Mouse (Mus musculus): Measurements from ENCODE around the gene Lrig3. TPM values are rescaled to one million over a fixed set of nuclear protein-coding genes. Genes with fewer than 3 reads are reported as not detected.

The Lrig3 gene
- polyA plus RNA-seq, 1 experiment = 8.0 TPM

DNA sequence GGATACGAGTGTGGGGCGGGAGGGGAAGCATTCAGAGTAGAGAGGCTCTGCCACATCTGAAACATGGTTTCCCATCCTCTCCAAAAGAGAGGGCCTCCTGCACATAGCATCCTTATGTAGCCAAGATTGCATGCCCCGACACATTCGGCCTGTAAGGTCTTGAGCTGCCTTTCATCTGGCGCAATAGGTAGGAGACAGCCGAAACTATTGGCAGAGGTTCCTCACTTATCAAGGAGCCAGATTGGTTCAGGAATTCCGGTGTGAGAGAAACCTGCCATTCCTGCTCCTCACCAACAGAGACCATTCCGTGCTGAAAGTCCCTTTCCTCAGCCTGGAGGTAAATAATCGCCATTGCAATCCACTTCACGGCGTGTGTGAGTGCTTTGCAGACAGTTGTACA is 22.1 kb downstream of the Lrig3 start:
- Histone ChIP-seq H3K4me2 (ENCODE audit: low read depth) (no peak overlapping the region), H3K4me3 (no peak overlapping the region), H3ac (ENCODE audit: control insufficient read depth, insufficient read length) (no peak overlapping the region), H3K79me2 (ENCODE audit: control insufficient read depth, insufficient read depth) (peaks cover 93% of the 10 kb centered on the region), H3K36me3 (ENCODE audit: control insufficient read depth, insufficient read depth) (peaks cover 8% of the 10 kb centered on the region), H3K27me3 (ENCODE audit: control insufficient read depth, insufficient read depth, insufficient read length) (no peaks in the 10 kb centered on the region)
- no peak for TF ChIP-seq MYOG (IDR thresholded peaks at IDR 0.05; ENCODE audit: control insufficient read depth in 1 of 3, insufficient read depth in 1 of 3, insufficient read length in 2 of 3, low read depth in 2 of 3)
- no peak for TF ChIP-seq TCF12 (IDR thresholded peaks at IDR 0.05; ENCODE audit: insufficient read depth, poor library complexity, severe bottlenecking)
- no peak for TF ChIP-seq MAX (IDR thresholded peaks at IDR 0.05; ENCODE audit: low read depth)
- no peak for TF ChIP-seq POLR2A (IDR thresholded peaks at IDR 0.05; ENCODE audit: insufficient read length, low read depth)
- no peak for TF ChIP-seq MYOD1 (IDR thresholded peaks at IDR 0.05; ENCODE audit: control insufficient read depth in 1 of 3, insufficient read length in 2 of 3, low read depth in 2 of 3)
- TF ChIP-seq TCF3 (IDR thresholded peaks at IDR 0.05; ENCODE audit: insufficient read length, low read depth) = no peak
- TF ChIP-seq E2F4 (IDR thresholded peaks at IDR 0.05; ENCODE audit: insufficient read depth) = no peak
- TF ChIP-seq SRF (IDR thresholded peaks at IDR 0.05; ENCODE audit: control insufficient read depth, insufficient read length, low read depth) = no peak
- TF ChIP-seq POLR2AphosphoS2 (IDR thresholded peaks at IDR 0.05; ENCODE audit: insufficient read length, low read depth) = no peak
- TF ChIP-seq USF1 (IDR thresholded peaks at IDR 0.05; ENCODE audit: low read depth) = no peak
- TF ChIP-seq CEBPB (IDR thresholded peaks at IDR 0.05; ENCODE audit: insufficient read depth, poor library complexity, severe bottlenecking) = no peak
- no peak for TF ChIP-seq REST (IDR thresholded peaks at IDR 0.05; ENCODE audit: insufficient read depth, insufficient read length)

DNA sequence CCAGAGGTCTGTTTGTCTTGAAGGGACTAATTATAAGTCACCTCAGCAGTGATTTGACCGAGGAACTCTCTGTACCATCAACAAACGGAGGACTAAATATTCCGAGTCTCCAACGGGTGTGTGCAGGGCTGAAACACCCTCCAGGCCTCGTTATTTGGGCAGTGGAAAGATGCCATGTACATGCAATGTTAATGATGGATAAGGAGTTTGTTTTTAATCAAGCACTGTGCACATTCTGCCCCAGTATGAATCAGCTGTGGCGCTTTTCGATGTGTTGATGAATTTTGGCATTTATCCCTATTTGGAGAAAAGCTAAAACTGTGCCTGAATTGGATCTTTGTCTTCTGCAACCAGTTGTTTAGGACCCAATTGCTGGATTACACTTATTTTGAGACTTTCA is 23.9 kb downstream of the Lrig3 start:
- H3K4me3 ChIP-seq = no peak overlapping the region
- peaks cover 81% of the 10 kb centered on the region for H3K79me2 ChIP-seq (ENCODE audit: control insufficient read depth, insufficient read depth)
- no peak overlapping the region for H3ac ChIP-seq (ENCODE audit: control insufficient read depth, insufficient read length)
- no peaks in the 10 kb centered on the region for H3K27me3 ChIP-seq (ENCODE audit: control insufficient read depth, insufficient read depth, insufficient read length)
- H3K36me3 ChIP-seq (ENCODE audit: control insufficient read depth, insufficient read depth) = peaks cover 8% of the 10 kb centered on the region
- no peak overlapping the region for H3K4me2 ChIP-seq (ENCODE audit: low read depth)
- TF ChIP-seq TCF3 (IDR thresholded peaks at IDR 0.05; ENCODE audit: insufficient read length, low read depth) (no peak), SRF (IDR thresholded peaks at IDR 0.05; ENCODE audit: control insufficient read depth, insufficient read length, low read depth) (no peak), TCF12 (IDR thresholded peaks at IDR 0.05; ENCODE audit: insufficient read depth, poor library complexity, severe bottlenecking) (no peak), CEBPB (IDR thresholded peaks at IDR 0.05; ENCODE audit: insufficient read depth, poor library complexity, severe bottlenecking) (no peak), POLR2A (IDR thresholded peaks at IDR 0.05; ENCODE audit: insufficient read length, low read depth) (no peak), MYOD1 (IDR thresholded peaks at IDR 0.05; ENCODE audit: control insufficient read depth in 1 of 3, insufficient read length in 2 of 3, low read depth in 2 of 3) (no peak), USF1 (IDR thresholded peaks at IDR 0.05; ENCODE audit: low read depth) (no peak), REST (IDR thresholded peaks at IDR 0.05; ENCODE audit: insufficient read depth, insufficient read length) (no peak), MYOG (IDR thresholded peaks at IDR 0.05; ENCODE audit: control insufficient read depth in 1 of 3, insufficient read depth in 1 of 3, insufficient read length in 2 of 3, low read depth in 2 of 3) (no peak)

DNA sequence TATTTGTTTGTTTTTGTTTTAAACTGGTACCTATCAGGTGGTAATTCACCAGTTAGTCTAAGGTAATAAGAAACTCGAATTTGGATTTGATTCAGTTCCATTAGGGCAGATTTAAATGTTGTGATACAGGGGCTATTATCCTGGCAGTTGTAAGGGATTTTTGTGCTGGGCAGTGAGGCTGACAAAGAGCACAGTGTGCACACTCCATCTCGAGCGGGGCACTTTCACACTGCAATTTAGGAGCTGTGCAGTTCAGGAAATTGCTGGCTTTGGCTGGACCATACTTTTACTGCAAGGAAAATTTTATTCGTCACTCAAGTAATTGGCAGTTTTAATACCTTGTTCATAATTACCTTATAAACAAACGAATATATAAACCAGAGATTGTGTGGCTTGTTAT is 24.4 kb downstream of the Lrig3 start:
- Histone ChIP-seq H3K36me3 (ENCODE audit: control insufficient read depth, insufficient read depth) (peaks cover 8% of the 10 kb centered on the region), H3K4me3 (no peak overlapping the region), H3ac (ENCODE audit: control insufficient read depth, insufficient read length) (no peak overlapping the region), H3K79me2 (ENCODE audit: control insufficient read depth, insufficient read depth) (peaks cover 76% of the 10 kb centered on the region), H3K4me2 (ENCODE audit: low read depth) (no peak overlapping the region), H3K27me3 (ENCODE audit: control insufficient read depth, insufficient read depth, insufficient read length) (no peaks in the 10 kb centered on the region)
- TF ChIP-seq CEBPB (IDR thresholded peaks at IDR 0.05; ENCODE audit: insufficient read depth, poor library complexity, severe bottlenecking) (no peak), POLR2AphosphoS2 (IDR thresholded peaks at IDR 0.05; ENCODE audit: insufficient read length, low read depth) (no peak), MYOD1 (IDR thresholded peaks at IDR 0.05; ENCODE audit: control insufficient read depth in 1 of 3, insufficient read length in 2 of 3, low read depth in 2 of 3) (no peak)

DNA sequence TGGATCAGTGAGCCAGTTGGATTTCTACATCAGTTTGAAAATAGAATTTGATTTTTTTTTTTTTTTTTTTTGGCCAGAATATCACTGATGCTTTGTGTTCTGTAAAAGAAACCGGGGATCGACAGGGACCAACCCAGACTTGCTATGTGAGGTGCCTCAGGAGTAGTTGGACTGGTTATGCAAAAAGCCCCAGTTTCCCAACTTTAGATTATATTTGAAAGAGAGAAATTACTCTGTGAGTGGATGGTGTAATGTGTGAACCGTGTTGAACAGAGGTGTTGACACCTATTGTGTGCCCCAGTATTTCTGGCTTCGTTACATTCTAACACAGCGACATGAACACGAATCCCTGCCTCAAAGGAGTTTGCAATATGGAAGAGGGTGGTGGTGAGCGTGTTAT is 25.9 kb downstream of the Lrig3 start:
- no peak overlapping the region for H3K4me2 ChIP-seq (ENCODE audit: low read depth)
- H3K4me3 ChIP-seq = no peak overlapping the region
- H3K79me2 ChIP-seq (ENCODE audit: control insufficient read depth, insufficient read depth) = peaks cover 62% of the 10 kb centered on the region
- H3ac ChIP-seq (ENCODE audit: control insufficient read depth, insufficient read length) = no peak overlapping the region
- no peaks in the 10 kb centered on the region for H3K27me3 ChIP-seq (ENCODE audit: control insufficient read depth, insufficient read depth, insufficient read length)
- peaks cover 23% of the 10 kb centered on the region for H3K36me3 ChIP-seq (ENCODE audit: control insufficient read depth, insufficient read depth)
- TF ChIP-seq SRF (IDR thresholded peaks at IDR 0.05; ENCODE audit: control insufficient read depth, insufficient read length, low read depth) (no peak), MYOG (IDR thresholded peaks at IDR 0.05; ENCODE audit: control insufficient read depth in 1 of 3, insufficient read depth in 1 of 3, insufficient read length in 2 of 3, low read depth in 2 of 3) (no peak), E2F4 (IDR thresholded peaks at IDR 0.05; ENCODE audit: insufficient read depth) (no peak), MAX (IDR thresholded peaks at IDR 0.05; ENCODE audit: low read depth) (no peak), USF1 (IDR thresholded peaks at IDR 0.05; ENCODE audit: low read depth) (no peak), POLR2A (IDR thresholded peaks at IDR 0.05; ENCODE audit: insufficient read length, low read depth) (no peak), CEBPB (IDR thresholded peaks at IDR 0.05; ENCODE audit: insufficient read depth, poor library complexity, severe bottlenecking) (no peak), TCF12 (IDR thresholded peaks at IDR 0.05; ENCODE audit: insufficient read depth, poor library complexity, severe bottlenecking) (no peak), REST (IDR thresholded peaks at IDR 0.05; ENCODE audit: insufficient read depth, insufficient read length) (no peak), TCF3 (IDR thresholded peaks at IDR 0.05; ENCODE audit: insufficient read length, low read depth) (no peak)

DNA sequence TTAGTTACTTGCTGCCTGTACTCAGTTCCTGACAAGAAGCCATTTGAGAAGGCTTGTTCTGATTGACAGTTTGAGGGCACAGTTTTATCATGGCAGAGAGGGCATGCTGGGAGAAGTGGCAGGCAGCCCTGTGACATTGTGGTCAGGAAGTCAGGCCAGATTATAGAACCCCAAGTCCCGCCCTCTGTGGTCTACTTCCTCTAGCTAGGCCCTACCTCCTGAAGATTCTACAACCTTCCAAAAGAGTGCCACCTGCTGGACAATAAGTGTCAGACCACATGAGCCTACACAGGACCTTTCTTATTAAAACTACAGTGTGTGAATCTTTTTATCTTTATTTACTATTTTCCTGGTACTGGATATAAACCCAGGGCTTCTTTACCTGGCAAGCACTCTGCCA is 28.9 kb downstream of the Lrig3 start:
- Histone ChIP-seq H3K36me3 (ENCODE audit: control insufficient read depth, insufficient read depth) (peaks cover 27% of the 10 kb centered on the region), H3K4me3 (no peak overlapping the region), H3K79me2 (ENCODE audit: control insufficient read depth, insufficient read depth) (peaks cover 32% of the 10 kb centered on the region), H3K27me3 (ENCODE audit: control insufficient read depth, insufficient read depth, insufficient read length) (no peaks in the 10 kb centered on the region), H3ac (ENCODE audit: control insufficient read depth, insufficient read length) (no peak overlapping the region), H3K4me2 (ENCODE audit: low read depth) (no peak overlapping the region)
- TF ChIP-seq MAX (IDR thresholded peaks at IDR 0.05; ENCODE audit: low read depth) (no peak), SRF (IDR thresholded peaks at IDR 0.05; ENCODE audit: control insufficient read depth, insufficient read length, low read depth) (no peak), POLR2A (IDR thresholded peaks at IDR 0.05; ENCODE audit: insufficient read length, low read depth) (no peak), TCF12 (IDR thresholded peaks at IDR 0.05; ENCODE audit: insufficient read depth, poor library complexity, severe bottlenecking) (no peak), POLR2AphosphoS2 (IDR thresholded peaks at IDR 0.05; ENCODE audit: insufficient read length, low read depth) (no peak), USF1 (IDR thresholded peaks at IDR 0.05; ENCODE audit: low read depth) (no peak), TCF3 (IDR thresholded peaks at IDR 0.05; ENCODE audit: insufficient read length, low read depth) (no peak), MYOD1 (IDR thresholded peaks at IDR 0.05; ENCODE audit: control insufficient read depth in 1 of 3, insufficient read length in 2 of 3, low read depth in 2 of 3) (no peak), E2F4 (IDR thresholded peaks at IDR 0.05; ENCODE audit: insufficient read depth) (no peak), CEBPB (IDR thresholded peaks at IDR 0.05; ENCODE audit: insufficient read depth, poor library complexity, severe bottlenecking) (no peak), MYOG (IDR thresholded peaks at IDR 0.05; ENCODE audit: control insufficient read depth in 1 of 3, insufficient read depth in 1 of 3, insufficient read length in 2 of 3, low read depth in 2 of 3) (no peak), REST (IDR thresholded peaks at IDR 0.05; ENCODE audit: insufficient read depth, insufficient read length) (no peak)

All from myocyte (in vitro differentiated cells).